25 mouse cellular contexts compared by ENCODE assay signal in genomic region chr17:57188510-57189192, GRCm38 (mm10). TPM values are rescaled to one million over a fixed set of nuclear protein-coding genes. Genes with fewer than 3 reads are reported as not detected.
DNase-seq lines count a peak whose midpoint lies in the region; ATAC-seq and TF ChIP-seq lines count a peak whose summit lies in the region.
"Had no signal": no experiment of that assay in that cellular context is flagged by ENCODE, and none has a peak within 500 bp of the region (broad histone marks: within the 10 kb centered on the region; RNA-seq: fewer than 3 reads in every experiment).

No protein-coding gene starts in this region.

- H3K9ac ChIP-seq in CH12.LX (ENCODE audit: insufficient read depth, low read depth): no peak overlapping the region
- H3K9ac ChIP-seq in liver, postnatal 0 days (replicated peaks): no peak overlapping the region
- no peak overlapping the region for H3K9ac ChIP-seq in kidney, embryonic 16.5 days (replicated peaks; ENCODE audit: low read length)
- H3K9ac ChIP-seq: embryonic facial prominence, embryonic 15.5 days; forebrain, embryonic 12.5 days had no signal

- H3K4me3 ChIP-seq in CH12.LX (replicated peaks in 1 of 3; ENCODE audit: low read depth in 2 of 3, low read length in 2 of 3, poor library complexity in 1 of 3): no peak overlapping the region
- no peak overlapping the region for H3K4me3 ChIP-seq in liver, postnatal 0 days (ENCODE audit: low read depth, low read length)
- H3K4me3 ChIP-seq in kidney, embryonic 16.5 days (ENCODE audit: low read length): no peak overlapping the region
- H3K4me3 ChIP-seq: embryonic facial prominence, embryonic 15.5 days; forebrain, embryonic 12.5 days; hindbrain, embryonic 10.5 days; midbrain, embryonic 10.5 days had no signal

- DNase-seq in 416B (ENCODE audit: low read depth) (peak; percentile 13), CH12.LX (ENCODE audit: extremely low read depth) (peak; percentile 31)
- peak; percentile 53 for DNase-seq in induced T-regulatory cell, adult 2 months (ENCODE audit: low read depth)
- DNase-seq in liver, postnatal 0 days: no peak
- no peak for DNase-seq in cerebellum, adult 8-10 months
- no peak for DNase-seq in lung, postnatal 36 days
- no peak for DNase-seq in adrenal gland, postnatal 14 days
- DNase-seq: adrenal gland, postnatal 25 days; cerebellum, adult 9-10 months; kidney, adult 8-10 months; right cerebral cortex, postnatal 4 days had no signal

- 44% methylated on average over 12 of the region's 12 CpGs for WGBS in liver, postnatal 0 days (ENCODE audit: insufficient replicate concordance)
- WGBS in kidney, embryonic 16.5 days: 86% methylated on average over 12 of the region's 12 CpGs

- no peak for TF ChIP-seq POLR2A in CH12.LX (IDR thresholded peaks at IDR 0.05; ENCODE audit: low read depth, low read length)

- peaks cover 9% of the 10 kb centered on the region for H3K9me3 ChIP-seq in CH12.LX (replicated peaks; ENCODE audit: low read length)
- H3K9me3 ChIP-seq in liver, postnatal 0 days (ENCODE audit: low read length): no peaks in the 10 kb centered on the region
- no peaks in the 10 kb centered on the region for H3K9me3 ChIP-seq in kidney, embryonic 16.5 days (ENCODE audit: low read length)
- H3K9me3 ChIP-seq: embryonic facial prominence, embryonic 15.5 days; forebrain, embryonic 12.5 days; hindbrain, embryonic 10.5 days; midbrain, embryonic 10.5 days had no signal

- H3K36me3 ChIP-seq in CH12.LX (replicated peaks in 1 of 2; ENCODE audit: control insufficient read depth in 1 of 2, insufficient read depth in 1 of 2, low read length in 1 of 2): peaks cover 0 to 26% of the 10 kb centered on the region in 2 experiments
- H3K36me3 ChIP-seq in liver, postnatal 0 days (replicated peaks; ENCODE audit: insufficient read depth, low read length): no peaks in the 10 kb centered on the region
- no peaks in the 10 kb centered on the region for H3K36me3 ChIP-seq in kidney, embryonic 16.5 days (ENCODE audit: insufficient read depth, low read length)
- H3K36me3 ChIP-seq: embryonic facial prominence, embryonic 15.5 days; forebrain, embryonic 12.5 days; hindbrain, embryonic 10.5 days; midbrain, embryonic 10.5 days had no signal

- no peaks in the 10 kb centered on the region for H3K79me2 ChIP-seq in CH12.LX (replicated peaks; ENCODE audit: control insufficient read depth, extremely low read depth, insufficient read depth, poor library complexity, severe bottlenecking)

- TF ChIP-seq EP300 in CH12.LX (IDR thresholded peaks at IDR 0.05; ENCODE audit: low read length): no peak
- TF ChIP-seq EP300 in liver, postnatal 0 days (IDR thresholded peaks at IDR 0.05; ENCODE audit: low read depth): no peak

- no peak overlapping the region for H3K4me2 ChIP-seq in CH12.LX (ENCODE audit: insufficient read depth, low read depth, poor library complexity, severe bottlenecking)
- H3K4me2 ChIP-seq in liver, postnatal 0 days (ENCODE audit: low read depth, low read length): peak overlapping the region; percentile 38; the same call in 1 of the 2 replicates
- H3K4me2 ChIP-seq in kidney, embryonic 16.5 days (replicated peaks; ENCODE audit: low read depth, low read length): no peak overlapping the region
- H3K4me2 ChIP-seq: embryonic facial prominence, embryonic 15.5 days; forebrain, embryonic 12.5 days had no signal

- H3K27ac ChIP-seq in CH12.LX (ENCODE audit: insufficient read depth, low read depth): no peak overlapping the region
- no peak overlapping the region for H3K27ac ChIP-seq in liver, postnatal 0 days (ENCODE audit: low read depth)
- H3K27ac ChIP-seq in kidney, embryonic 16.5 days (ENCODE audit: low read length): no peak overlapping the region
- H3K27ac ChIP-seq: embryonic facial prominence, embryonic 15.5 days; forebrain, embryonic 12.5 days; hindbrain, embryonic 10.5 days; midbrain, embryonic 10.5 days had no signal

- no peak for ATAC-seq in liver, postnatal 0 days
- no peak for ATAC-seq in kidney, embryonic 16.5 days (ENCODE audit: low FRiP score, low TSS enrichment)

- peaks cover 6 to 42% of the 10 kb centered on the region in 2 experiments for H3K4me1 ChIP-seq in CH12.LX (ENCODE audit: control insufficient read depth in 1 of 2, insufficient read depth in 2 of 2)
- peaks cover 2% of the 10 kb centered on the region; the same call in 1 of the 2 replicates for H3K4me1 ChIP-seq in liver, postnatal 0 days (ENCODE audit: insufficient read depth)
- no peaks in the 10 kb centered on the region for H3K4me1 ChIP-seq in kidney, embryonic 16.5 days (ENCODE audit: insufficient read depth, low read length)
- H3K4me1 ChIP-seq: embryonic facial prominence, embryonic 15.5 days; forebrain, embryonic 12.5 days; hindbrain, embryonic 10.5 days; midbrain, embryonic 10.5 days had no signal

- H3K27me3 ChIP-seq in CH12.LX (replicated peaks): no peaks in the 10 kb centered on the region
- no peaks in the 10 kb centered on the region for H3K27me3 ChIP-seq in liver, postnatal 0 days (ENCODE audit: insufficient read depth, low read length)
- no peaks in the 10 kb centered on the region for H3K27me3 ChIP-seq in kidney, embryonic 16.5 days (ENCODE audit: insufficient read depth, low read length)
- H3K27me3 ChIP-seq: embryonic facial prominence, embryonic 15.5 days; forebrain, embryonic 12.5 days had no signal

- no peak for TF ChIP-seq RAD21 in CH12.LX (IDR thresholded peaks at IDR 0.05; ENCODE audit: low read depth, low read length)

- dilution Hi-C loops in CH12.LX (cut with MboI; ENCODE audit: extremely low pct_ligation_motif_present, extremely low pct_unique_long_range_greater_than_20kb, low sequenced_read_pairs): no loop called here

- in situ Hi-C loops in CH12.LX (cut with MboI; ENCODE audit: low pct_ligation_motif_present, low pct_unique_long_range_greater_than_20kb, low sequenced_read_pairs): no loop called here

- TF ChIP-seq CTCF in CH12.LX (conservative IDR thresholded peaks at IDR 0.05 in 1 of 2, IDR thresholded peaks at IDR 0.05 in 1 of 2; ENCODE audit: low read depth in 2 of 2, low read length in 2 of 2): no peak
- TF ChIP-seq CTCF in liver, postnatal 0 days (IDR thresholded peaks at IDR 0.05; ENCODE audit: low read depth): no peak

TF ChIP-seq in CH12.LX, 34 proteins besides CTCF, POLR2A, EP300 and RAD21:
- peak; percentile 86 for TF ChIP-seq ZNF384 (IDR thresholded peaks at IDR 0.05; ENCODE audit: low read depth, low read length)
- TF ChIP-seq IRF4 (IDR thresholded peaks at IDR 0.05; ENCODE audit: low read depth, low read length): peak; percentile 51; the same call in 1 of the 2 replicates
- TF ChIP-seq JUND (conservative IDR thresholded peaks at IDR 0.05; ENCODE audit: low read depth, low read length): no peak

RNA-seq across cellular contexts. Expression of gene Tnfsf14, which starts 5.3 kb away (rescaled TPM):
- total RNA-seq in CH12.LX (2012; rRNA removed): 14.6 and 18.1 TPM in 2 replicates
- 13.6 and 15.4 TPM in 2 replicates for total RNA-seq in CH12.LX (2014; rRNA removed)
- 10.6 and 12.7 TPM in 2 replicates for polyA plus RNA-seq in CH12.LX (2012; ENCODE audit: insufficient read length, low read depth)
- polyA plus RNA-seq in liver, postnatal 0 days (2015; fragmentation: Nextera tagmentation; extraction: Ambion mirVana): 1.7 and 1.9 TPM in 2 replicates
- polyA plus RNA-seq in kidney, embryonic 16.5 days (2015; fragmentation: Nextera tagmentation; extraction: Ambion mirVana): 0.09 and 0.19 TPM in 2 replicates
- total RNA-seq in adrenal gland, postnatal 14 days (2021): 0.19 and 0.53 TPM in 2 replicates
- total RNA-seq: adrenal gland, postnatal 25 days; gastrocnemius, postnatal 4 days; layer of hippocampus, postnatal 25 days; left cerebral cortex, postnatal 14 days had no signal
- polyA plus RNA-seq: C2C12; heart, embryonic 14.5 days; neural tube, embryonic 14.5 days had no signal

RNA-seq across cellular contexts. Expression of gene Cd70, which starts 39.1 kb away (rescaled TPM):
- total RNA-seq in CH12.LX (2012; rRNA removed) (483 and 965 TPM in 2 replicates), CH12.LX (2014; rRNA removed) (261 and 321 TPM in 2 replicates)
- 121 and 137 TPM in 2 replicates for polyA plus RNA-seq in CH12.LX (2012; ENCODE audit: insufficient read length, low read depth)
- not detected in 2 replicates for polyA plus RNA-seq in liver, postnatal 0 days (2015; fragmentation: Nextera tagmentation; extraction: Ambion mirVana)
- not detected in 2 replicates for polyA plus RNA-seq in kidney, embryonic 16.5 days (2015; fragmentation: Nextera tagmentation; extraction: Ambion mirVana)
- total RNA-seq in adrenal gland, postnatal 14 days (2021): not detected in 2 replicates
- total RNA-seq: adrenal gland, postnatal 25 days; gastrocnemius, postnatal 4 days; left cerebral cortex, postnatal 14 days; monocyte, adult 5-6 weeks had no signal
- polyA plus RNA-seq: C2C12; embryonic facial prominence, embryonic 15.5 days; forebrain, embryonic 12.5 days; heart, embryonic 14.5 days; limb, embryonic 14.5 days; lung, embryonic 16.5 days; midbrain, embryonic 10.5 days had no signal

RNA-seq across cellular contexts. Expression of gene C3, which starts 39.3 kb away (rescaled TPM):
- total RNA-seq in CH12.LX (2012; rRNA removed) (2.5 and 5.4 TPM in 2 replicates), CH12.LX (2014; rRNA removed) (1.4 and 3.9 TPM in 2 replicates)
- 1.2 and 1.5 TPM in 2 replicates for polyA plus RNA-seq in CH12.LX (2012; ENCODE audit: insufficient read length, low read depth)
- polyA plus RNA-seq in liver, postnatal 0 days (2015; fragmentation: Nextera tagmentation; extraction: Ambion mirVana): 1,136 and 1,364 TPM in 2 replicates
- 1.1 and 2.4 TPM in 2 replicates for polyA plus RNA-seq in kidney, embryonic 16.5 days (2015; fragmentation: Nextera tagmentation; extraction: Ambion mirVana)
- 181 and 603 TPM in 2 replicates for total RNA-seq in adrenal gland, postnatal 14 days (2021)
- polyA plus RNA-seq: midbrain, embryonic 10.5 days had no signal

RNA-seq across cellular contexts. Expression of gene Gpr108, which starts 59.6 kb away (rescaled TPM):
- total RNA-seq in CH12.LX (2012; rRNA removed): 23.6 and 32.0 TPM in 2 replicates
- total RNA-seq in CH12.LX (2014; rRNA removed): 17.4 and 20.2 TPM in 2 replicates
- polyA plus RNA-seq in CH12.LX (2012; ENCODE audit: insufficient read length, low read depth): 25.0 and 26.0 TPM in 2 replicates
- 9.0 and 9.2 TPM in 2 replicates for polyA plus RNA-seq in liver, postnatal 0 days (2015; fragmentation: Nextera tagmentation; extraction: Ambion mirVana)
- 39.0 and 42.8 TPM in 2 replicates for polyA plus RNA-seq in kidney, embryonic 16.5 days (2015; fragmentation: Nextera tagmentation; extraction: Ambion mirVana)
- total RNA-seq in adrenal gland, postnatal 14 days (2021): 54.2 and 56.4 TPM in 2 replicates

Comparison
In these comparisons a context has a peak if more than half of its experiments do, and no peak if none do; other contexts are left out.
1. DNase-seq: peak in 416B (single experiment), CH12.LX (single experiment) and induced T-regulatory cell, adult 2 months (single experiment); none in liver, postnatal 0 days (single experiment), cerebellum, adult 8-10 months (single experiment), lung, postnatal 36 days (single experiment) and adrenal gland, postnatal 14 days (single experiment).
2. RNA of gene Cd70, which starts 39.1 kb away (polyA plus RNA-seq): 121 to 137 TPM in CH12.LX; not detected in kidney, embryonic 16.5 days and not detected in liver, postnatal 0 days; every median in the first group is over 100 times any median in the second.
3. RNA of gene C3, which starts 39.3 kb away (polyA plus RNA-seq): 1,136 to 1,364 TPM in liver, postnatal 0 days; 1.1 to 2.4 TPM in kidney, embryonic 16.5 days and 1.2 to 1.5 TPM in CH12.LX; every median in the first group is over 100 times any median in the second.